Mouse (Mus musculus): ENCODE results near the gene Sult1d1. TPM values are rescaled to one million over a fixed set of nuclear protein-coding genes. Genes with fewer than 3 reads are reported as not detected.

The Sult1d1 gene
- total RNA-seq, 2 experiments from 2014 or later = not detected

Small RNA genes lying within 50 kb of the gene (microRNA-seq; reads per million reads assigned to microRNA genes)
- gene Mir3969 = not detected

Other genes starting within 250 kb of the Sult1d1 start
- not detected for gene Ugt2a3, start 231.8 kb downstream of the Sult1d1 start, total RNA-seq (2021)
- not detected for gene Ugt2b38, start 144.8 kb downstream of the Sult1d1 start, total RNA-seq (2021)
- not detected for gene Ugt2a2, start 86.8 kb downstream of the Sult1d1 start, total RNA-seq (2021)
- not detected for gene Gm43638, start 82.2 kb downstream of the Sult1d1 start, total RNA-seq (2021)
- gene Ugt2a1, start 78.2 kb downstream of the Sult1d1 start, total RNA-seq (2021) = not detected
- not detected for gene Sult1b1, start 30.8 kb downstream of the Sult1d1 start, total RNA-seq (2021)
- gene Sult1e1, start 22.6 kb upstream of the Sult1d1 start, total RNA-seq (2021) = not detected
- not detected for gene Csn1s1, start 97.2 kb upstream of the Sult1d1 start, total RNA-seq (2021)
- gene Csn2, start 130.6 kb upstream of the Sult1d1 start, total RNA-seq (2021) = not detected
- not detected for gene Csn1s2a, start 205.5 kb upstream of the Sult1d1 start, total RNA-seq (2021)
- not detected for gene Csn1s2b, start 239.1 kb upstream of the Sult1d1 start, total RNA-seq (2021)

Data from gastrocnemius, adult 18-20 months (tissue).